Mouse (Mus musculus): Measurements from ENCODE around the gene Cebpg. TPM values are rescaled to one million over a fixed set of nuclear protein-coding genes. Genes with fewer than 3 reads are reported as not detected.

Cebpg gene
- total and polyA plus RNA-seq, 3 experiments: 6.0 to 26.1 (median 21.9) TPM

- 65% methylated on average over 2 of the region's 2 CpGs for WGBS
- Histone ChIP-seq H3K27me3 (ENCODE audit: control insufficient read depth, insufficient read depth, low read length) (no peaks in the 10 kb centered on the region), H3K4me3 (no peak overlapping the region), H3K36me3 (ENCODE audit: control insufficient read depth, insufficient read depth, low read length) (no peaks in the 10 kb centered on the region), H3K4me1 (ENCODE audit: control insufficient read depth, insufficient read depth, low read length) (no peaks in the 10 kb centered on the region), H3K9ac (ENCODE audit: low read depth, low read length) (no peak overlapping the region), H3K27ac (no peak overlapping the region), H3K79me2 (replicated peaks; ENCODE audit: control insufficient read depth, insufficient read depth, low read length) (no peaks in the 10 kb centered on the region)
- no peak for DNase-seq
- TF ChIP-seq CTCF (IDR thresholded peaks at IDR 0.05): no peak
- TF ChIP-seq POLR2A (IDR thresholded peaks at IDR 0.05; ENCODE audit: insufficient read depth, low read depth, low read length): no peak
- no peak for TF ChIP-seq EP300 (IDR thresholded peaks at IDR 0.05; ENCODE audit: insufficient read depth, low read depth, low read length)
- intact Hi-C loops (cut with DNase I): no loop called here
Observed at GRCm38 (mm10) chr7:35015252-35015651, 41.1 kb downstream of the Cebpg start.

GRCm38 (mm10) chr7:35013228-35013627, 43.1 kb downstream of the Cebpg start:
- intact Hi-C loops (cut with DNase I): no loop called here
- H3K27ac ChIP-seq: no peak overlapping the region
- no peak overlapping the region for H3K4me3 ChIP-seq
- 90% methylated on average over 9 of the region's 9 CpGs for WGBS
- no peaks in the 10 kb centered on the region for H3K79me2 ChIP-seq (replicated peaks; ENCODE audit: control insufficient read depth, insufficient read depth, low read length)
- no peaks in the 10 kb centered on the region for H3K27me3 ChIP-seq (ENCODE audit: control insufficient read depth, insufficient read depth, low read length)
- no peaks in the 10 kb centered on the region for H3K36me3 ChIP-seq (ENCODE audit: control insufficient read depth, insufficient read depth, low read length)
- TF ChIP-seq EP300 (IDR thresholded peaks at IDR 0.05; ENCODE audit: insufficient read depth, low read depth, low read length): no peak
- no peak for TF ChIP-seq POLR2A (IDR thresholded peaks at IDR 0.05; ENCODE audit: insufficient read depth, low read depth, low read length)
- no peak for TF ChIP-seq CTCF (IDR thresholded peaks at IDR 0.05)
- no peaks in the 10 kb centered on the region for H3K4me1 ChIP-seq (ENCODE audit: control insufficient read depth, insufficient read depth, low read length)
- H3K9ac ChIP-seq (ENCODE audit: low read depth, low read length): no peak overlapping the region
- no peak for DNase-seq

- TF ChIP-seq EP300 (IDR thresholded peaks at IDR 0.05; ENCODE audit: insufficient read depth, low read depth, low read length) (no peak), POLR2A (IDR thresholded peaks at IDR 0.05; ENCODE audit: insufficient read depth, low read depth, low read length) (no peak), CTCF (IDR thresholded peaks at IDR 0.05) (no peak)
- intact Hi-C loops (cut with DNase I): no loop called here
- Histone ChIP-seq H3K4me1 (ENCODE audit: control insufficient read depth, insufficient read depth, low read length) (no peaks in the 10 kb centered on the region), H3K4me3 (no peak overlapping the region), H3K9ac (ENCODE audit: low read depth, low read length) (no peak overlapping the region), H3K27ac (no peak overlapping the region), H3K36me3 (ENCODE audit: control insufficient read depth, insufficient read depth, low read length) (no peaks in the 10 kb centered on the region), H3K27me3 (ENCODE audit: control insufficient read depth, insufficient read depth, low read length) (no peaks in the 10 kb centered on the region), H3K79me2 (replicated peaks; ENCODE audit: control insufficient read depth, insufficient read depth, low read length) (no peaks in the 10 kb centered on the region)
- 77% methylated on average over 7 of the region's 7 CpGs for WGBS
- no peak for DNase-seq
Observed at GRCm38 (mm10) chr7:35006661-35007060, 49.7 kb downstream of the Cebpg start.

GRCm38 (mm10) chr7:35003171-35003737, 53.1 kb downstream of the Cebpg start:
- H3K4me1 ChIP-seq (ENCODE audit: control insufficient read depth, insufficient read depth, low read length): no peaks in the 10 kb centered on the region
- no peaks in the 10 kb centered on the region for H3K27me3 ChIP-seq (ENCODE audit: control insufficient read depth, insufficient read depth, low read length)
- no peak overlapping the region for H3K4me3 ChIP-seq
- 88% methylated on average over 7 of the region's 7 CpGs for WGBS
- H3K36me3 ChIP-seq (ENCODE audit: control insufficient read depth, insufficient read depth, low read length): no peaks in the 10 kb centered on the region
- no peak overlapping the region for H3K9ac ChIP-seq (ENCODE audit: low read depth, low read length)
- H3K79me2 ChIP-seq (replicated peaks; ENCODE audit: control insufficient read depth, insufficient read depth, low read length): no peaks in the 10 kb centered on the region
- intact Hi-C loops (cut with DNase I): no loop called here
- no peak for TF ChIP-seq EP300 (IDR thresholded peaks at IDR 0.05; ENCODE audit: insufficient read depth, low read depth, low read length)
- no peak for TF ChIP-seq POLR2A (IDR thresholded peaks at IDR 0.05; ENCODE audit: insufficient read depth, low read depth, low read length)
- no peak for TF ChIP-seq CTCF (IDR thresholded peaks at IDR 0.05)
- H3K27ac ChIP-seq: no peak overlapping the region
- no peak for DNase-seq

- no peak overlapping the region for H3K27ac ChIP-seq
- WGBS: 37% methylated on average over 6 of the region's 6 CpGs
- H3K36me3 ChIP-seq (ENCODE audit: control insufficient read depth, insufficient read depth, low read length): no peaks in the 10 kb centered on the region
- intact Hi-C loops (cut with DNase I): loop anchor here (1.0 kb wide), 1 partner anchor 325 kb away; no protein-coding TSS in a partner anchor
- no peaks in the 10 kb centered on the region for H3K79me2 ChIP-seq (replicated peaks; ENCODE audit: control insufficient read depth, insufficient read depth, low read length)
- peak; percentile 30 to 55 for DNase-seq
- H3K27me3 ChIP-seq (ENCODE audit: control insufficient read depth, insufficient read depth, low read length): no peaks in the 10 kb centered on the region
- no peak overlapping the region for H3K9ac ChIP-seq (ENCODE audit: low read depth, low read length)
- H3K4me3 ChIP-seq: no peak overlapping the region
- no peak for TF ChIP-seq EP300 (IDR thresholded peaks at IDR 0.05; ENCODE audit: insufficient read depth, low read depth, low read length)
- TF ChIP-seq CTCF (IDR thresholded peaks at IDR 0.05): peak; percentile 80
- no peaks in the 10 kb centered on the region for H3K4me1 ChIP-seq (ENCODE audit: control insufficient read depth, insufficient read depth, low read length)
Observed at GRCm38 (mm10) chr7:35000839-35001238, 55.5 kb downstream of the Cebpg start.

Small RNA genes lying within 50 kb of the gene (microRNA-seq; reads per million reads assigned to microRNA genes)
- 0 reads per million in 2 experiments for gene Gm25033

Other genes with a start within 250 kb of the Cebpg start
- under 1 TPM in 1 of 2 experiments, not detected in 1; 0.39 TPM for gene Chst8, start 243.9 kb downstream of the Cebpg start, total RNA-seq (2021)
- 0.23 and 0.41 TPM in 2 replicates for gene Chst8, start 243.9 kb downstream of the Cebpg start, polyA plus RNA-seq (2012; rRNA removed)
- gene Pepd, start 144.2 kb downstream of the Cebpg start, total RNA-seq (2021): 10 to 100 TPM; 24.6 to 26.6 TPM
- gene Pepd, start 144.2 kb downstream of the Cebpg start, polyA plus RNA-seq (2012; rRNA removed): 38.9 and 43.0 TPM in 2 replicates
- gene Cebpa, start 62.7 kb upstream of the Cebpg start, total RNA-seq (2021): 1 to 10 TPM; 7.3 to 7.8 TPM
- gene Cebpa, start 62.7 kb upstream of the Cebpg start, polyA plus RNA-seq (2012; rRNA removed): 8.6 and 16.5 TPM in 2 replicates
- under 1 TPM; 0.60 to 0.77 TPM for gene Slc7a10, start 129.8 kb upstream of the Cebpg start, total RNA-seq (2021)
- 1.5 and 2.9 TPM in 2 replicates for gene Slc7a10, start 129.8 kb upstream of the Cebpg start, polyA plus RNA-seq (2012; rRNA removed)
- 1 to 10 TPM; 6.7 to 7.4 TPM for gene Lrp3, start 158.9 kb upstream of the Cebpg start, total RNA-seq (2021)
- gene Lrp3, start 158.9 kb upstream of the Cebpg start, polyA plus RNA-seq (2012; rRNA removed): 9.4 and 10.7 TPM in 2 replicates